Mouse (Mus musculus) myocyte (in vitro differentiated cells): ENCODE results near the gene Zbed4. TPM values are rescaled to one million over a fixed set of nuclear protein-coding genes. Genes with fewer than 3 reads are reported as not detected.
"Not testable (repeated sequence)": the region's sequence is repeated elsewhere in the genome, so short reads cannot be mapped to it uniquely, and the experiment has no call there.

Source experiments
- H3K27me3 ChIP-seq: one replicate; pipeline ENCODE4 v1.6.1; 2011; ENCODE audit not compliant: control insufficient read depth, insufficient read depth, insufficient read length
- H3K36me3 ChIP-seq: one replicate; pipeline ENCODE4 v1.6.1; 2011; ENCODE audit not compliant: control insufficient read depth, insufficient read depth
- H3K4me2 ChIP-seq: one replicate; pipeline ENCODE4 v1.6.1; 2011; ENCODE audit warnings: low read depth, control low read depth
- H3K4me3 ChIP-seq: one replicate; pipeline ENCODE4 v1.5.1; 2011; ENCODE audit warnings: mild to moderate bottlenecking, control low read depth, moderate library complexity
- H3K79me2 ChIP-seq: one replicate; pipeline ENCODE4 v1.6.1; 2011; ENCODE audit not compliant: control insufficient read depth, insufficient read depth
- H3ac ChIP-seq: one replicate; pipeline ENCODE4 v1.6.1; 2011; ENCODE audit not compliant: control insufficient read depth, insufficient read length
- E2F4 ChIP-seq: IDR thresholded peaks from one replicate; pipeline ENCODE4 v1.6.1; 2011; ENCODE audit warnings: mild to moderate bottlenecking, control low read depth, moderate library complexity; ENCODE audit not compliant: insufficient read depth
- MAX ChIP-seq: IDR thresholded peaks from one replicate; pipeline ENCODE4 v1.6.1; 2011; ENCODE audit warnings: low read depth, mild to moderate bottlenecking, control low read depth
- MYOD1 ChIP-seq, 3 experiments: IDR thresholded peaks; one replicate each; pipeline ENCODE4 v1.6.1; 2011; ENCODE audit warnings: control low read depth in 2 of 3, low read depth in 2 of 3, mild to moderate bottlenecking in 2 of 3, moderate library complexity in 1 of 3; ENCODE audit not compliant: insufficient read length in 2 of 3, control insufficient read depth in 1 of 3
- MYOG ChIP-seq, 3 experiments: IDR thresholded peaks; one replicate each; pipeline ENCODE4 v1.6.1; 2011; ENCODE audit warnings: control low read depth in 2 of 3, low read depth in 2 of 3, mild to moderate bottlenecking in 2 of 3; ENCODE audit not compliant: insufficient read length in 2 of 3, control insufficient read depth in 1 of 3, insufficient read depth in 1 of 3
- POLR2A ChIP-seq: IDR thresholded peaks from one replicate; pipeline ENCODE4 v1.6.1; 2011; ENCODE audit warnings: low read depth, mild to moderate bottlenecking, control low read depth, moderate library complexity; ENCODE audit not compliant: insufficient read length
- POLR2AphosphoS2 ChIP-seq: IDR thresholded peaks from one replicate; pipeline ENCODE4 v1.6.1; 2011; ENCODE audit warnings: low read depth, control low read depth; ENCODE audit not compliant: insufficient read length
- REST ChIP-seq: IDR thresholded peaks from one replicate; pipeline ENCODE4 v1.6.1; 2011; ENCODE audit warnings: mild to moderate bottlenecking, control low read depth, moderate library complexity; ENCODE audit not compliant: insufficient read depth, insufficient read length
- SRF ChIP-seq: IDR thresholded peaks from one replicate; pipeline ENCODE4 v1.6.1; 2011; ENCODE audit warnings: low read depth; ENCODE audit not compliant: control insufficient read depth, insufficient read length
- TCF3 ChIP-seq: IDR thresholded peaks from one replicate; pipeline ENCODE4 v1.6.1; 2011; ENCODE audit warnings: low read depth, control low read depth; ENCODE audit not compliant: insufficient read length
- USF1 ChIP-seq: IDR thresholded peaks from one replicate; pipeline ENCODE4 v1.6.1; 2011; ENCODE audit warnings: low read depth, mild to moderate bottlenecking, control low read depth, moderate library complexity
- polyA plus RNA-seq: library from polyadenylated mRNA; unstranded; fragments of >200 nt; fragmentation: generic; extraction: Trizol; gene quantifications from one replicate; pipeline ENCODE4 v1.2.1, GENCODE M21; 2012; ENCODE audit warnings: missing spikeins

The Zbed4 gene
- polyA plus RNA-seq, result 9.5 TPM

DNA sequence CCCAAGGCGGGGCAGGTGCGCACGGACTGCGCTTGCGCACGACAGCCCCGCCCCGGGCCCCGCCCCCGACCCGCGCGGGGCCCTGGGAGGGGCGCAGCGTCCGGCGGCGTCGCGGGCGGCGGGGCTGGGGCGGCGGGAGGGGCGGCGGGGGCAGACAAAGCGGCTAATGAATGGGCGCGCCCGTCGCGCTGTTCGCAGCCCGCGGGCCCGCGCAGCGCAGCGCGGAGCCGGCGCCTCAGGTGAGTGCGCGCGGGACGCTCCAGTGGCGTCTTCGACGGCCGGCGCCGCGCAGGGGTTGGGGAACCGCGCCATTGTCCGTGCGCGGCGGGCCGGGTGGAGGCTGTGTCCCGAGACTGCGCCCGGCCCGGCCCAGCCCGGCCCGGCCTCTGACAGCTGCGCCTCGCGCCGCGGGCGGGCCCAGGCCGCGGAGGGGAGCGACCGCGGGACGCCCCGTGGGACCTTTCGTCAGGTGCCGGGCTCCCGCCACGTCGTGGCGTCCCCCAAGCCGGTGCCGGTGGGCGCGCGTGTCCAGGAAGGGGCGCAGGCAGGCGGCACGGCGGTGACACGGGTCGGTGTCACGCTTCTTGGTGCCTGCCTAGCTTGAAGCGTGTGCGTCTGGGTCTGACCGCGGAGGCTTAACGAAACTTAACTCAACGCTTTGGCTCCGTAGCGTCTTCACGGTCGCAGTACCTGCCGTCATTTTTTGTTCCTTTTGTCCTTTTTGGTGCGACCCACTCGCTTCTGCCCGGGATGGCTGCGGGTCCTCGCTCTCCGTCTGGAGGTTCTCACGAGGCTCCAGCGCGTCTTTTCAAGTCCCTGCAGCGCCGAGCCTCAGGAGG is at the start of gene Zbed4:
Gene Zbed4, plus strand, starts transcription at position 97 of the 839 bp plus-strand sequence.
- Histone ChIP-seq H3K4me3 (peak within 1 kb of the TSS; percentile 55), H3K27me3 (peaks cover 7% of the 10 kb centered on the region), H3K79me2 (peaks cover 48% of the 10 kb centered on the region), H3ac (peak within 1 kb of the TSS; percentile 80), H3K36me3 (no peaks in the 10 kb centered on the region), H3K4me2 (peak within 1 kb of the TSS; percentile 95)
- TF ChIP-seq USF1, result no peak
- peak in 2 of 3 experiments; percentile 52 to 74 for TF ChIP-seq MYOD1 (IDR thresholded peaks at IDR 0.05; ENCODE audit: control insufficient read depth in 1 of 3, insufficient read length in 2 of 3, low read depth in 2 of 3)
- peak in 2 of 3 experiments; percentile 45 to 77 for TF ChIP-seq MYOG (IDR thresholded peaks at IDR 0.05; ENCODE audit: control insufficient read depth in 1 of 3, insufficient read depth in 1 of 3, insufficient read length in 2 of 3, low read depth in 2 of 3)
- TF ChIP-seq E2F4, result no peak
- peak; percentile 50 for TF ChIP-seq SRF
- TF ChIP-seq POLR2AphosphoS2, result peak; percentile 37
- TF ChIP-seq POLR2A, result peak; percentile 11
- peak; percentile 24 for TF ChIP-seq TCF3

- Histone ChIP-seq H3K79me2 (peaks cover 7% of the 10 kb centered on the region), H3K27me3 (no peaks in the 10 kb centered on the region), H3ac (no peak overlapping the region), H3K36me3 (peaks cover 88% of the 10 kb centered on the region), H3K4me2 (no peak overlapping the region), H3K4me3 (no peak overlapping the region)
- no peak for TF ChIP-seq POLR2AphosphoS2
- TF ChIP-seq MAX, result no peak
- no peak for TF ChIP-seq SRF
- TF ChIP-seq USF1, result no peak
These were observed 49.0 kb upstream of the Zbed4 start for GRCm38 (mm10) chr15:88702501-88702900.

DNA sequence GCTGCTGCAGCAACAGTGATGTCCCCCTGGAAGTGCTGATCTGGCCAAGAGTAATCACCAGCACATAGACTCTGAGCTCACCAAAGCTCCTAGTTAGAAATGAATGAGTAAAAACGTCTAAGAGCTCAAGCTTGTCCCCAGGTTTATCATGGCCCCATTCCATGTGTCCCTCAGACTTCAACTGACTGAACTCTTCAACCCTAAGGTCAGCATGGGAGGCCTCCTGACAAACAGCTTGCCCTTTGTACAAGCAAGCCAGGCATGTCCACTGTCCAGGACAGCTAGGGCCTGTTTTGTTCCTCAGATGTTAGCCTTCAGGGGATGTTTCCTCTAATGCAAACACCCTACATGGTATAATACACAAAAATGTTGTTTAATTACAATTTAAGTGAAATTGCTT is 47.2 kb upstream of the Zbed4 start:
- H3ac ChIP-seq, result no peak overlapping the region
- peaks cover 89% of the 10 kb centered on the region for H3K36me3 ChIP-seq
- H3K79me2 ChIP-seq, result peaks cover 7% of the 10 kb centered on the region
- H3K4me3 ChIP-seq, result no peak overlapping the region
- H3K27me3 ChIP-seq, result no peaks in the 10 kb centered on the region
- TF ChIP-seq MYOG (IDR thresholded peaks at IDR 0.05; ENCODE audit: control insufficient read depth in 1 of 3, insufficient read depth in 1 of 3, insufficient read length in 2 of 3, low read depth in 2 of 3) (no peak), MAX (no peak)
- no peak overlapping the region for H3K4me2 ChIP-seq

DNA sequence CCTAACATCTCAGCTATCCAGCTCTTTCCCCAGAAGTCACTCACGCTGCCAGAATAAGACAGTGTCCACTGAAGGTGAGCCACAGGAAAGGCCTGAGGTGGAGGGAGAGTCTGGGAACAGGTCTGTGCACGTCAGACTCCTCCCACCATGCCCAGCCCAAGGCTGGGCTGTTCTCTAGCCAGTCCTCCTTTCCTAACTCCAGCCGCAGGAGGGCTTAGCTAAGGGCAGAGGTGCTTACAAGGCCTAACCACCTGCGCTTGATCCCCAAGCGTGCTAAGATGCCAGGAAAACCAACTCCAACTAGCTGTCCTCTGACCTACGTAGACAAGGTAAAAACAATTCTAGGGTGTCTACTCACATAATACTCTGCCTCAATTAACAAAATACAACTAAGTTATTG is 45.1 kb upstream of the Zbed4 start:
- Histone ChIP-seq H3K4me2 (no peak overlapping the region), H3K27me3 (no peaks in the 10 kb centered on the region), H3K79me2 (peaks cover 7% of the 10 kb centered on the region), H3K4me3 (no peak overlapping the region), H3K36me3 (peaks cover 92% of the 10 kb centered on the region), H3ac (no peak overlapping the region)
- no peak for TF ChIP-seq POLR2A
- no peak for TF ChIP-seq REST
- TF ChIP-seq POLR2AphosphoS2, result no peak

- not testable (repeated sequence) for H3K4me2 ChIP-seq, H3ac ChIP-seq, H3K79me2 ChIP-seq, H3K4me3 ChIP-seq, H3K27me3 ChIP-seq
- H3K36me3 ChIP-seq, result peaks cover 92% of the 10 kb centered on the region
These were observed 44.5 kb upstream of the Zbed4 start for GRCm38 (mm10) chr15:88706987-88707386.

- Histone ChIP-seq H3K27me3 (no peaks in the 10 kb centered on the region), H3K4me3 (no peak overlapping the region), H3ac (no peak overlapping the region), H3K36me3 (peaks cover 95% of the 10 kb centered on the region), H3K79me2 (peaks cover 7% of the 10 kb centered on the region), H3K4me2 (no peak overlapping the region)
- no peak for TF ChIP-seq REST
- TF ChIP-seq E2F4, result no peak
- no peak for TF ChIP-seq TCF3
- no peak for TF ChIP-seq MYOD1 (IDR thresholded peaks at IDR 0.05; ENCODE audit: control insufficient read depth in 1 of 3, insufficient read length in 2 of 3, low read depth in 2 of 3)
These were observed 43.3 kb upstream of the Zbed4 start for GRCm38 (mm10) chr15:88708204-88708603.
